Mouse (Mus musculus) kidney, postnatal 4 days (tissue): Measurements from ENCODE around the gene Sebox.

Experiments used
- DNase-seq, 2 experiments: peaks; one replicate each; pipeline ENCODE4 v3.0.0; 2021; ENCODE audit warnings: mixed read lengths in 2 of 2

The Sebox gene

GRCm38 (mm10) chr11:78536690-78537084, 33.4 kb downstream of the Sebox start:
- no peak for DNase-seq

- DNase-seq: no peak
Measured at GRCm38 (mm10) chr11:78540358-78540757, 37.1 kb downstream of the Sebox start.

- no peak for DNase-seq
Measured at GRCm38 (mm10) chr11:78544449-78545111, 41.3 kb downstream of the Sebox start.

- DNase-seq: no peak
Measured at GRCm38 (mm10) chr11:78545181-78545580, 41.9 kb downstream of the Sebox start.

GRCm38 (mm10) chr11:78547718-78548460, 44.6 kb downstream of the Sebox start:
- DNase-seq: no peak

GRCm38 (mm10) chr11:78549491-78549987, 46.3 kb downstream of the Sebox start:
- no peak for DNase-seq

- DNase-seq: peak; percentile 95 to 98
Measured at GRCm38 (mm10) chr11:78550168-78551058, 47.2 kb downstream of the Sebox start, which contains the start of gene Tmem97. Gene Tmem97 (minus strand): TSS chr11:78550777.

- no peak for DNase-seq
Measured at GRCm38 (mm10) chr11:78551059-78551398, 47.8 kb downstream of the Sebox start.
